Mouse (Mus musculus) liver, postnatal 0 days (tissue): Measurements from ENCODE around the gene Lemd1.

Source experiments
- CTCF ChIP-seq: sonication (generic); IDR thresholded peaks from 2 replicates; pipeline ENCODE4 v1.5.1; 2016; ENCODE audit warnings: antibody characterized with exemption, low read depth
- EP300 ChIP-seq: IDR thresholded peaks from 2 replicates; pipeline ENCODE4 v1.6.1; 2016; ENCODE audit warnings: antibody characterized with exemption, low read depth, mild to moderate bottlenecking

DNA sequence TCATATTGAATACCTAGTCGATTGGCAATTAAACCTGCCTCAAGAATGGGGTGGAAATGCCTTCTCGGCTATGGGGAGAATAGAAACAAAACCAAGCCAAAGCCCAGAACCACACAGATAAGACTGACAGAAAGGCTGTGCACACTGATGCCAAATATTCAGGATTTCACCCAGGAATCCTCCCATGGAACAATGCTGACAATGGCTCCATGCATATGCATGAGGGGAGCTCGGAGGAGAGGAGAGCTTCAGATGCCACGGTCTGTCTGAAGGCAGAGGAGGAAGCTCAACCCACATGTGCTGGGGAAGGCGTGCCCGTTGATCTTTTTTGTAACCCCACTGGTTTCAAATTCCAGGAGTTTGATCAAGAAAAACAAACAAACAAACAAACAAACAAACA is 30.9 kb downstream of the Lemd1 start:
- TF ChIP-seq CTCF, result no peak
- no peak for TF ChIP-seq EP300
